Mouse (Mus musculus): ENCODE measurements at regions not wholly inside any gene's neighbourhood (a gene's known extent, or its start where the extent isn't known, plus 50 kb on each side); places are given as distances from the start of the nearest gene placed in this dataset.

- no peak for ATAC-seq (ENCODE audit: low read depth)
- no peaks in the 10 kb centered on the region for H3K9me3 ChIP-seq (replicated peaks; ENCODE audit: control insufficient read depth, low read length)
- H3K4me3 ChIP-seq (ENCODE audit: low read depth, low read length), result no peak overlapping the region
- H3K27ac ChIP-seq (ENCODE audit: low read length), result no peak overlapping the region
- no peak overlapping the region for H3K4me2 ChIP-seq (ENCODE audit: low read depth, low read length)
- H3K36me3 ChIP-seq (ENCODE audit: control insufficient read depth, insufficient read depth), result no peaks in the 10 kb centered on the region
- H3K9ac ChIP-seq (ENCODE audit: low read depth, low read length), result no peak overlapping the region
- H3K27me3 ChIP-seq (ENCODE audit: control insufficient read depth, insufficient read depth, low read depth, low read length), result no peaks in the 10 kb centered on the region
- no peaks in the 10 kb centered on the region for H3K4me1 ChIP-seq (ENCODE audit: control insufficient read depth, low read depth, low read length)
- 61% methylated on average over 3 of the region's 3 CpGs for WGBS (ENCODE audit: insufficient replicate concordance)
Observed at GRCm38 (mm10) chr2:106318695-106319266, 315.4 kb upstream of the Dnajc24 start.

- no peaks in the 10 kb centered on the region for H3K9me3 ChIP-seq (replicated peaks; ENCODE audit: control insufficient read depth, low read length)
- WGBS (ENCODE audit: insufficient replicate concordance), result 47% methylated on average over 6 of the region's 6 CpGs
- H3K4me2 ChIP-seq (ENCODE audit: low read depth, low read length), result no peak overlapping the region
- no peak overlapping the region for H3K27ac ChIP-seq (ENCODE audit: low read length)
- no peak overlapping the region for H3K4me3 ChIP-seq (ENCODE audit: low read depth, low read length)
- no peak for ATAC-seq (ENCODE audit: low read depth)
- H3K36me3 ChIP-seq (ENCODE audit: control insufficient read depth, insufficient read depth), result no peaks in the 10 kb centered on the region
- H3K27me3 ChIP-seq (ENCODE audit: control insufficient read depth, insufficient read depth, low read depth, low read length), result no peaks in the 10 kb centered on the region
- H3K9ac ChIP-seq (ENCODE audit: low read depth, low read length), result no peak overlapping the region
- no peaks in the 10 kb centered on the region for H3K4me1 ChIP-seq (ENCODE audit: control insufficient read depth, low read depth, low read length)
Observed at GRCm38 (mm10) chr2:106346781-106347180, 343.4 kb upstream of the Dnajc24 start.

- no peak overlapping the region for H3K4me3 ChIP-seq (ENCODE audit: low read depth, low read length)
- no peaks in the 10 kb centered on the region for H3K4me1 ChIP-seq (ENCODE audit: control insufficient read depth, low read depth, low read length)
- H3K36me3 ChIP-seq (ENCODE audit: control insufficient read depth, insufficient read depth), result no peaks in the 10 kb centered on the region
- WGBS (ENCODE audit: insufficient replicate concordance), result 74% methylated on average over 7 of the region's 7 CpGs
- no peaks in the 10 kb centered on the region for H3K9me3 ChIP-seq (replicated peaks; ENCODE audit: control insufficient read depth, low read length)
- no peak for ATAC-seq (ENCODE audit: low read depth)
- no peak overlapping the region for H3K4me2 ChIP-seq (ENCODE audit: low read depth, low read length)
- H3K9ac ChIP-seq (ENCODE audit: low read depth, low read length), result no peak overlapping the region
- H3K27me3 ChIP-seq (ENCODE audit: control insufficient read depth, insufficient read depth, low read depth, low read length), result no peaks in the 10 kb centered on the region
- no peak overlapping the region for H3K27ac ChIP-seq (ENCODE audit: low read length)
Observed at GRCm38 (mm10) chr2:106347249-106347648, 343.9 kb upstream of the Dnajc24 start.

- Histone ChIP-seq H3K27ac (ENCODE audit: low read length) (no peak overlapping the region), H3K9me3 (replicated peaks; ENCODE audit: control insufficient read depth, low read length) (no peaks in the 10 kb centered on the region), H3K4me3 (ENCODE audit: low read depth, low read length) (no peak overlapping the region), H3K4me1 (ENCODE audit: control insufficient read depth, low read depth, low read length) (no peaks in the 10 kb centered on the region), H3K36me3 (ENCODE audit: control insufficient read depth, insufficient read depth) (no peaks in the 10 kb centered on the region), H3K4me2 (ENCODE audit: low read depth, low read length) (no peak overlapping the region), H3K27me3 (ENCODE audit: control insufficient read depth, insufficient read depth, low read depth, low read length) (no peaks in the 10 kb centered on the region), H3K9ac (ENCODE audit: low read depth, low read length) (no peak overlapping the region)
- WGBS (ENCODE audit: insufficient replicate concordance), result 52% methylated on average over 3 of the region's 3 CpGs
- ATAC-seq (ENCODE audit: low read depth), result no peak
Observed at GRCm38 (mm10) chr2:106355565-106355964, 337.5 kb upstream of the Mpped2 start.

- no peaks in the 10 kb centered on the region for H3K27me3 ChIP-seq (ENCODE audit: control insufficient read depth, insufficient read depth, low read depth, low read length)
- ATAC-seq (ENCODE audit: low read depth), result 0 out of 2 replicates have a peak, but pooled peaks have one; percentile 16
- no peaks in the 10 kb centered on the region for H3K4me1 ChIP-seq (ENCODE audit: control insufficient read depth, low read depth, low read length)
- no peaks in the 10 kb centered on the region for H3K9me3 ChIP-seq (replicated peaks; ENCODE audit: control insufficient read depth, low read length)
- no peak overlapping the region for H3K9ac ChIP-seq (ENCODE audit: low read depth, low read length)
- no peaks in the 10 kb centered on the region for H3K36me3 ChIP-seq (ENCODE audit: control insufficient read depth, insufficient read depth)
- no peak overlapping the region for H3K4me2 ChIP-seq (ENCODE audit: low read depth, low read length)
- 47% methylated on average over 5 of the region's 5 CpGs for WGBS (ENCODE audit: insufficient replicate concordance)
- no peak overlapping the region for H3K27ac ChIP-seq (ENCODE audit: low read length)
- no peak overlapping the region for H3K4me3 ChIP-seq (ENCODE audit: low read depth, low read length)
Observed at GRCm38 (mm10) chr2:106355984-106356547, 337.0 kb upstream of the Mpped2 start.

- H3K9me3 ChIP-seq (replicated peaks; ENCODE audit: control insufficient read depth, low read length), result no peaks in the 10 kb centered on the region
- H3K4me1 ChIP-seq (ENCODE audit: control insufficient read depth, low read depth, low read length), result no peaks in the 10 kb centered on the region
- H3K4me2 ChIP-seq (ENCODE audit: low read depth, low read length), result no peak overlapping the region
- 69% methylated on average over 5 of the region's 5 CpGs for WGBS (ENCODE audit: insufficient replicate concordance)
- no peak overlapping the region for H3K27ac ChIP-seq (ENCODE audit: low read length)
- no peak overlapping the region for H3K4me3 ChIP-seq (ENCODE audit: low read depth, low read length)
- no peaks in the 10 kb centered on the region for H3K36me3 ChIP-seq (ENCODE audit: control insufficient read depth, insufficient read depth)
- H3K27me3 ChIP-seq (ENCODE audit: control insufficient read depth, insufficient read depth, low read depth, low read length), result no peaks in the 10 kb centered on the region
- H3K9ac ChIP-seq (ENCODE audit: low read depth, low read length), result no peak overlapping the region
- no peak for ATAC-seq (ENCODE audit: low read depth)
Observed at GRCm38 (mm10) chr2:106368641-106369040, 324.4 kb upstream of the Mpped2 start.

GRCm38 (mm10) chr2:106383415-106384285 lies 309.4 kb upstream of the Mpped2 start:
- Histone ChIP-seq H3K27ac (ENCODE audit: low read length) (no peak overlapping the region), H3K4me1 (ENCODE audit: control insufficient read depth, low read depth, low read length) (no peaks in the 10 kb centered on the region), H3K27me3 (ENCODE audit: control insufficient read depth, insufficient read depth, low read depth, low read length) (no peaks in the 10 kb centered on the region), H3K36me3 (ENCODE audit: control insufficient read depth, insufficient read depth) (no peaks in the 10 kb centered on the region), H3K4me2 (ENCODE audit: low read depth, low read length) (no peak overlapping the region), H3K9ac (ENCODE audit: low read depth, low read length) (no peak overlapping the region), H3K9me3 (replicated peaks; ENCODE audit: control insufficient read depth, low read length) (no peaks in the 10 kb centered on the region), H3K4me3 (ENCODE audit: low read depth, low read length) (no peak overlapping the region)
- ATAC-seq (ENCODE audit: low read depth), result no peak
- WGBS (ENCODE audit: insufficient replicate concordance), result 62% methylated on average over 14 of the region's 14 CpGs

GRCm38 (mm10) chr2:106384286-106384595 lies 308.8 kb upstream of the Mpped2 start:
- no peaks in the 10 kb centered on the region for H3K36me3 ChIP-seq (ENCODE audit: control insufficient read depth, insufficient read depth)
- ATAC-seq (ENCODE audit: low read depth), result no peak
- no peaks in the 10 kb centered on the region for H3K27me3 ChIP-seq (ENCODE audit: control insufficient read depth, insufficient read depth, low read depth, low read length)
- H3K4me1 ChIP-seq (ENCODE audit: control insufficient read depth, low read depth, low read length), result no peaks in the 10 kb centered on the region
- 57% methylated on average over 5 of the region's 5 CpGs for WGBS (ENCODE audit: insufficient replicate concordance)
- no peak overlapping the region for H3K9ac ChIP-seq (ENCODE audit: low read depth, low read length)
- H3K27ac ChIP-seq (ENCODE audit: low read length), result no peak overlapping the region
- H3K4me3 ChIP-seq (ENCODE audit: low read depth, low read length), result no peak overlapping the region
- H3K4me2 ChIP-seq (ENCODE audit: low read depth, low read length), result no peak overlapping the region
- no peaks in the 10 kb centered on the region for H3K9me3 ChIP-seq (replicated peaks; ENCODE audit: control insufficient read depth, low read length)

GRCm38 (mm10) chr2:106384842-106385241 lies 308.2 kb upstream of the Mpped2 start:
- Histone ChIP-seq H3K27me3 (ENCODE audit: control insufficient read depth, insufficient read depth, low read depth, low read length) (no peaks in the 10 kb centered on the region), H3K4me1 (ENCODE audit: control insufficient read depth, low read depth, low read length) (no peaks in the 10 kb centered on the region), H3K4me3 (ENCODE audit: low read depth, low read length) (no peak overlapping the region), H3K36me3 (ENCODE audit: control insufficient read depth, insufficient read depth) (no peaks in the 10 kb centered on the region), H3K27ac (ENCODE audit: low read length) (no peak overlapping the region), H3K9me3 (replicated peaks; ENCODE audit: control insufficient read depth, low read length) (no peaks in the 10 kb centered on the region), H3K9ac (ENCODE audit: low read depth, low read length) (no peak overlapping the region), H3K4me2 (ENCODE audit: low read depth, low read length) (no peak overlapping the region)
- WGBS (ENCODE audit: insufficient replicate concordance), result 51% methylated on average over 3 of the region's 3 CpGs
- no peak for ATAC-seq (ENCODE audit: low read depth)

Data from liver, embryonic 16.5 days (tissue).